Mouse (Mus musculus) lung, postnatal 0 days (tissue): ENCODE data around the gene Tfdp1. TPM values are rescaled to one million over a fixed set of nuclear protein-coding genes. Genes with fewer than 3 reads are reported as not detected.
A peak's percentile ranks its signal among the peaks of the same experiment; 100 is the strongest.

Experiments
- ATAC-seq: fragments of 200-750 bp; cut with Nextera tagmentation; 2 replicates; pipeline ENCODE4 v1.8.0; 2017; ENCODE audit warnings: moderate library complexity
- DNase-seq: peaks from one replicate; pipeline ENCODE4 v3.0.0-alpha.2; 2016; ENCODE audit warnings: low spot score
- H3K27ac ChIP-seq: fragments of 300-500 bp; sonication (generic); 2 replicates; pipeline ENCODE4 v1.5.1; 2014; ENCODE audit warnings: antibody characterized with exemption, mild to moderate bottlenecking, low read length, mixed read lengths
- H3K27me3 ChIP-seq: fragments of 300-500 bp; sonication (generic); replicated peaks from 2 replicates; pipeline ENCODE4 v1.6.1; 2014; ENCODE audit warnings: low read length, mixed read lengths; ENCODE audit not compliant: insufficient read depth
- H3K36me3 ChIP-seq: fragments of 300-500 bp; sonication (generic); 2 replicates; pipeline ENCODE4 v1.6.1; 2014; ENCODE audit warnings: low read length, mixed read lengths; ENCODE audit not compliant: insufficient read depth
- H3K4me1 ChIP-seq: fragments of 300-500 bp; sonication (generic); 2 replicates; pipeline ENCODE4 v1.6.1; 2014; ENCODE audit warnings: antibody characterized with exemption, low read depth, low read length, mixed read lengths; ENCODE audit not compliant: insufficient read depth
- H3K4me2 ChIP-seq: fragments of 300-500 bp; sonication (generic); replicated peaks from 2 replicates; pipeline ENCODE4 v1.6.1; 2014; ENCODE audit warnings: low read depth, mild to moderate bottlenecking, low read length, moderate library complexity, mixed read lengths
- H3K4me3 ChIP-seq: fragments of 300-500 bp; sonication (generic); 2 replicates; pipeline ENCODE4 v1.5.1; 2014; ENCODE audit warnings: low read depth, low read length
- H3K9ac ChIP-seq: fragments of 300-500 bp; sonication (generic); replicated peaks from 2 replicates; pipeline ENCODE4 v1.6.1; 2014; ENCODE audit warnings: low read depth, mild to moderate bottlenecking
- H3K9me3 ChIP-seq: fragments of 300-500 bp; sonication (generic); 2 replicates; pipeline ENCODE4 v1.6.1; 2016; ENCODE audit warnings: low read length, mixed read lengths
- CTCF ChIP-seq: IDR thresholded peaks from 2 replicates; pipeline ENCODE4 v1.5.1; 2016; ENCODE audit warnings: antibody characterized with exemption, mild to moderate bottlenecking
- EP300 ChIP-seq: IDR thresholded peaks from 2 replicates; pipeline ENCODE4 v1.6.1; 2016; ENCODE audit warnings: antibody characterized with exemption, mild to moderate bottlenecking, control low read depth
- WGBS: fragments of 180-500 bp; shearing (Covaris S2); extraction: QIAGEN DNeasy Blood & Tissue Kit; methylation state at CpG from one replicate; pipeline ENCODE4 v1.1.7; 2014; 5-methylcytosine and 5-hydroxymethylcytosine counted together
- polyA plus RNA-seq: library from polyadenylated mRNA; unstranded; fragments of >200 nt; fragmentation: Nextera tagmentation; extraction: Ambion mirVana; gene quantifications from 2 replicates; pipeline ENCODE4 v1.2.1, GENCODE M21; 2015

Gene Tfdp1
- polyA plus RNA-seq: 45.4 and 50.2 TPM in 2 replicates

GRCm38 (mm10) chr8:13338255-13338860, at the start of gene Tfdp1:
Gene Tfdp1, plus strand, starts transcription at chr8:13338751.
- H3K9me3 ChIP-seq: no peaks in the 10 kb centered on the region
- H3K27ac ChIP-seq: no peak within 1 kb of the TSS
- peak within 1 kb of the TSS; percentile 52 for H3K9ac ChIP-seq
- H3K4me1 ChIP-seq: no peaks in the 10 kb centered on the region; the same call in 1 of the 2 replicates
- H3K4me3 ChIP-seq: peak within 1 kb of the TSS; percentile 71
- WGBS: under 1% methylated on average over 14 of the region's 72 CpGs
- no peaks in the 10 kb centered on the region for H3K36me3 ChIP-seq
- ATAC-seq (peak; percentile 95), DNase-seq (peak; percentile 90)
- no peaks in the 10 kb centered on the region for H3K27me3 ChIP-seq
- H3K4me2 ChIP-seq: peak within 1 kb of the TSS; percentile 99
- TF ChIP-seq EP300: no peak
- TF ChIP-seq CTCF: no peak

- TF ChIP-seq EP300 (no peak), CTCF (peak; percentile 92)
- Histone ChIP-seq H3K9ac (no peak overlapping the region), H3K4me3 (no peak overlapping the region), H3K4me1 (no peaks in the 10 kb centered on the region), H3K4me2 (no peak overlapping the region), H3K36me3 (peaks cover 30% of the 10 kb centered on the region), H3K27ac (no peak overlapping the region), H3K9me3 (no peaks in the 10 kb centered on the region), H3K27me3 (no peaks in the 10 kb centered on the region)
- WGBS: 28% methylated on average over 9 of the region's 9 CpGs
- ATAC-seq: no peak
- peak; percentile 75 for DNase-seq
These were observed 46.2 kb upstream of the Tfdp1 start for GRCm38 (mm10) chr8:13292364-13292763.

GRCm38 (mm10) chr8:13293677-13294470, 44.7 kb upstream of the Tfdp1 start:
- WGBS: 94% methylated on average over 9 of the region's 9 CpGs
- DNase-seq: no peak
- no peak overlapping the region for H3K9ac ChIP-seq
- no peak overlapping the region for H3K27ac ChIP-seq
- H3K4me3 ChIP-seq: no peak overlapping the region
- no peak for ATAC-seq
- H3K4me1 ChIP-seq: no peaks in the 10 kb centered on the region
- no peak for TF ChIP-seq CTCF
- TF ChIP-seq EP300: no peak
- H3K36me3 ChIP-seq: peaks cover 33% of the 10 kb centered on the region
- H3K27me3 ChIP-seq: no peaks in the 10 kb centered on the region
- H3K4me2 ChIP-seq: no peak overlapping the region
- H3K9me3 ChIP-seq: no peaks in the 10 kb centered on the region

- H3K36me3 ChIP-seq: peaks cover 42% of the 10 kb centered on the region
These were observed 39.0 kb upstream of the Tfdp1 start for GRCm38 (mm10) chr8:13299571-13299970.

GRCm38 (mm10) chr8:13301036-13301435, 37.5 kb upstream of the Tfdp1 start:
- WGBS: 95% methylated on average over 7 of the region's 7 CpGs

More at GRCm38 (mm10) chr8:13299571-13299970, 39.0 kb upstream of the Tfdp1 start:
- ATAC-seq: no peak
- DNase-seq: no peak
- WGBS: 96% methylated on average over 8 of the region's 8 CpGs
- no peak overlapping the region for H3K9ac ChIP-seq
- H3K27ac ChIP-seq: no peak overlapping the region
- TF ChIP-seq EP300: no peak
- no peaks in the 10 kb centered on the region for H3K27me3 ChIP-seq
- no peaks in the 10 kb centered on the region for H3K4me1 ChIP-seq
- no peaks in the 10 kb centered on the region for H3K9me3 ChIP-seq
- no peak overlapping the region for H3K4me3 ChIP-seq
- H3K4me2 ChIP-seq: no peak overlapping the region

GRCm38 (mm10) chr8:13305459-13305858, 33.1 kb upstream of the Tfdp1 start:
- H3K36me3 ChIP-seq: 0 out of 2 replicates have a peak, but pooled peaks cover 2% of the 10 kb centered on the region
- no peak overlapping the region for H3K4me2 ChIP-seq
- ATAC-seq: no peak
- DNase-seq: no peak
- 96% methylated on average over 6 of the region's 6 CpGs for WGBS
- no peak overlapping the region for H3K27ac ChIP-seq
- H3K4me3 ChIP-seq: no peak overlapping the region
- H3K4me1 ChIP-seq: no peaks in the 10 kb centered on the region
- H3K27me3 ChIP-seq: no peaks in the 10 kb centered on the region
- H3K9me3 ChIP-seq: no peaks in the 10 kb centered on the region
- no peak overlapping the region for H3K9ac ChIP-seq
- TF ChIP-seq EP300 (no peak), CTCF (no peak)

More at GRCm38 (mm10) chr8:13301036-13301435, 37.5 kb upstream of the Tfdp1 start:
- H3K27me3 ChIP-seq: no peaks in the 10 kb centered on the region
- TF ChIP-seq EP300 (no peak), CTCF (no peak)
- no peak overlapping the region for H3K4me3 ChIP-seq
- ATAC-seq (no peak), DNase-seq (no peak)
- peaks cover 28% of the 10 kb centered on the region for H3K36me3 ChIP-seq
- H3K9ac ChIP-seq: no peak overlapping the region
- no peak overlapping the region for H3K4me2 ChIP-seq
- H3K4me1 ChIP-seq: no peaks in the 10 kb centered on the region
- H3K9me3 ChIP-seq: no peaks in the 10 kb centered on the region
- H3K27ac ChIP-seq: no peak overlapping the region
